Comparison of ENCODE assay signal across 8 mouse cellular contexts in the genomic region with DNA sequence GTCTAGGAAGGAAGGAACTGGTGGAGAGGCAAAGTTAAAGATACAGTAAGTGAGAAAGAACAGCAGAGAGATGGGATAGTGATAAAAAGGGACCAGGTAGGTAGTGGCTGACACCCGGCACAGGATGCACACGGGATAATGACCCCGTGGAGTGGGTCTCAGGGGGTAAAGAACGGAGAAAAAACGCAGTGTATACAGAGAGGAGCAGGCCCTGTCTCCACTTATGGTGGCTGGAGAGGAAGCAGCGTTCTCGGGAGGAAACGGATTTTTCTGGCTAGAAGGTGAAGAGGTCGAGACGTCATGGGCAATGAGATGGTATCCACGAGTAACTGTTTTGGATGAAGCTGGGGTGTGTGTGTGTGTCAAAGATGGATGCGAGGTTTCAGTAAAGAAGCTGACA. TPM values are rescaled to one million over a fixed set of nuclear protein-coding genes. Genes with fewer than 3 reads are reported as not detected.
DNase-seq lines count a peak whose midpoint lies in the region; ATAC-seq and TF ChIP-seq lines count a peak whose summit lies in the region.

No protein-coding gene starts in this region.

- H3K4me2 ChIP-seq in neural tube, embryonic 11.5 days (ENCODE audit: low read depth): peak overlapping the region; percentile 21
- H3K4me2 ChIP-seq in heart, embryonic 15.5 days: peak overlapping the region; percentile 65
- H3K4me2 ChIP-seq in liver, embryonic 11.5 days: peak overlapping the region; percentile 69

- no peaks in the 10 kb centered on the region for H3K9me3 ChIP-seq in neural tube, embryonic 11.5 days (ENCODE audit: control insufficient read depth, low read length)
- no peaks in the 10 kb centered on the region for H3K9me3 ChIP-seq in heart, embryonic 15.5 days (replicated peaks)
- no peaks in the 10 kb centered on the region for H3K9me3 ChIP-seq in liver, embryonic 11.5 days (ENCODE audit: control insufficient read depth, low read length)

- no peaks in the 10 kb centered on the region for H3K27me3 ChIP-seq in neural tube, embryonic 11.5 days (ENCODE audit: control insufficient read depth, insufficient read depth, low read length)
- no peaks in the 10 kb centered on the region for H3K27me3 ChIP-seq in heart, embryonic 15.5 days
- H3K27me3 ChIP-seq in liver, embryonic 11.5 days (replicated peaks; ENCODE audit: control insufficient read depth, insufficient read depth, low read length): no peaks in the 10 kb centered on the region
- no peaks in the 10 kb centered on the region for H3K27me3 ChIP-seq in small intestine, adult 2 months (ENCODE audit: control insufficient read depth, insufficient read depth, low read length)

- TF ChIP-seq CTCF in small intestine, adult 2 months (IDR thresholded peaks at IDR 0.05; ENCODE audit: extremely low read depth, insufficient read length, insufficient replicate concordance, low read depth, low read length): no peak

- H3K9ac ChIP-seq in neural tube, embryonic 11.5 days (ENCODE audit: low read length): no peak overlapping the region
- H3K9ac ChIP-seq in heart, embryonic 15.5 days: 0 out of 2 replicates have a peak overlapping the region, but pooled peaks have one; percentile 19
- peak overlapping the region; percentile 44; the same call in 1 of the 2 replicates for H3K9ac ChIP-seq in liver, embryonic 11.5 days (ENCODE audit: low read depth, low read length)

- no peak for ATAC-seq in neural tube, embryonic 11.5 days (ENCODE audit: insufficient read depth, low FRiP score, low TSS enrichment)
- no peak for ATAC-seq in heart, embryonic 15.5 days (replicated peaks; ENCODE audit: insufficient number of reproducible peaks, insufficient read depth, low FRiP score, low read depth)
- ATAC-seq in liver, embryonic 11.5 days (replicated peaks; ENCODE audit: low FRiP score): peak; percentile 13; the same call in 1 of the 2 replicates
- ATAC-seq in frontal cortex, adult (ENCODE audit: low TSS enrichment): no peak

- no peak overlapping the region for H3K4me3 ChIP-seq in neural tube, embryonic 11.5 days (ENCODE audit: low read depth, low read length)
- H3K4me3 ChIP-seq in heart, embryonic 15.5 days: peak overlapping the region; percentile 39
- H3K4me3 ChIP-seq in liver, embryonic 11.5 days (ENCODE audit: low read depth, low read length): peak overlapping the region; percentile 34
- H3K4me3 ChIP-seq in small intestine, adult 2 months (ENCODE audit: low read depth, low read length): no peak overlapping the region

- H3K27ac ChIP-seq in neural tube, embryonic 11.5 days (ENCODE audit: low read depth, low read length): no peak overlapping the region
- no peak overlapping the region for H3K27ac ChIP-seq in heart, embryonic 15.5 days
- H3K27ac ChIP-seq in liver, embryonic 11.5 days (ENCODE audit: low read depth, low read length): peak overlapping the region; percentile 32; the same call in 1 of the 2 replicates
- peak overlapping the region; percentile 7 for H3K27ac ChIP-seq in small intestine, adult 2 months (ENCODE audit: insufficient read depth, low read depth, low read length)

- no peaks in the 10 kb centered on the region for H3K36me3 ChIP-seq in neural tube, embryonic 11.5 days (ENCODE audit: control insufficient read depth, insufficient read depth, low read length)
- H3K36me3 ChIP-seq in heart, embryonic 15.5 days: no peaks in the 10 kb centered on the region
- H3K36me3 ChIP-seq in liver, embryonic 11.5 days (ENCODE audit: control insufficient read depth, insufficient read depth, low read length): no peaks in the 10 kb centered on the region
- H3K36me3 ChIP-seq in small intestine, adult 2 months (ENCODE audit: control insufficient read depth, insufficient read depth, low read length): no peaks in the 10 kb centered on the region

- H3K4me1 ChIP-seq in neural tube, embryonic 11.5 days (ENCODE audit: control insufficient read depth, insufficient read depth, low read length): 0 out of 2 replicates have a peak, but pooled peaks cover 6% of the 10 kb centered on the region
- H3K4me1 ChIP-seq in heart, embryonic 15.5 days (replicated peaks): peaks cover 30% of the 10 kb centered on the region
- H3K4me1 ChIP-seq in liver, embryonic 11.5 days (replicated peaks; ENCODE audit: control insufficient read depth, insufficient read depth, low read length): peaks cover 32% of the 10 kb centered on the region
- H3K4me1 ChIP-seq in small intestine, adult 2 months (ENCODE audit: control insufficient read depth, insufficient read depth, insufficient read length, low read length): peaks cover 31% of the 10 kb centered on the region; the same call in 1 of the 2 replicates

- WGBS in neural tube, embryonic 11.5 days: 28% methylated on average over 12 of the region's 12 CpGs
- 13% methylated on average over 12 of the region's 12 CpGs for WGBS in heart, embryonic 15.5 days
- 14% methylated on average over 12 of the region's 12 CpGs for WGBS in liver, embryonic 11.5 days
- WGBS in small intestine, adult 2 months: 18% methylated on average over 12 of the region's 12 CpGs

- no peak for DNase-seq in neural tube, embryonic 11.5 days (ENCODE audit: low spot score)
- no peak for DNase-seq in neural tube, embryonic 10.5 days (ENCODE audit: extremely low spot score, low spot score)
- no peak for DNase-seq in liver, embryonic 11.5 days (ENCODE audit: low spot score)
- DNase-seq in cerebellum, postnatal 14 days: no peak
- no peak for DNase-seq in right cerebral cortex, postnatal 25 days

- no peak for TF ChIP-seq POLR2A in small intestine, adult 2 months (IDR thresholded peaks at IDR 0.05; ENCODE audit: low read depth, low read length)

RNA-seq across cellular contexts. Expression of gene Agps, which starts 55.4 kb away (rescaled TPM):
- 61.4 and 66.2 TPM in 2 replicates for polyA plus RNA-seq in neural tube, embryonic 11.5 days (2014; fragmentation: Nextera tagmentation; extraction: Ambion mirVana)
- 23.7 and 26.6 TPM in 2 replicates for polyA plus RNA-seq in heart, embryonic 15.5 days (2015; fragmentation: Nextera tagmentation; extraction: Ambion mirVana)
- polyA plus RNA-seq in liver, embryonic 11.5 days (2014; fragmentation: Nextera tagmentation; extraction: Ambion mirVana): 38.2 and 40.0 TPM in 2 replicates
- polyA plus RNA-seq in small intestine, adult 2 months (2012; rRNA removed): 2.1 and 3.2 TPM in 2 replicates

Comparison
In these comparisons a context has a peak if more than half of its experiments do, and no peak if none do; other contexts are left out.
1. H3K27ac ChIP-seq: peak in liver, embryonic 11.5 days (single experiment) and small intestine, adult 2 months (single experiment); none in neural tube, embryonic 11.5 days (single experiment) and heart, embryonic 15.5 days (single experiment).
2. H3K4me3 ChIP-seq: peak in heart, embryonic 15.5 days (single experiment) and liver, embryonic 11.5 days (single experiment); none in neural tube, embryonic 11.5 days (single experiment) and small intestine, adult 2 months (single experiment).
3. Peak in every context shown above with its lines, with median percentiles within 50 percentile points of each other: H3K4me2 ChIP-seq.